Comparison of ENCODE assay signal across 27 mouse cellular contexts in the genomic region with DNA sequence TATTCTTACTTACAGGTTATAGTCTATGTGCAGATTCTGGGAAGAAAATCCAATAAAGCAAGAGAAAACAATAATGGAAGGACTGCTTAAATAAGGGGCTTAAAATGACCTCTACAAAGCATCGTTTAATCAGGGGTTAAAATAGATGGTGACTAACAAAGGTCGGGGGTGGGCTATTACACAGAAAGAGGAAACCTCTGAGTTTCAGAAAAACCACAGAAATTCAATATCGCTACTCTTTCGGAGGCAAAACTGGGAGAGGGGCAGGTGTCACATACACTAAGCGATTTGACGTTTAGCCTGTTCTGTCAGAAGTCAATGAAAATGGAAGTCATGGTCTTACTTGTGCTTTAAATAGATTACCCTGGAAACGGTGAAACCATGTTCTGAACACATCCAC.
"Had no signal": no experiment of that assay in that cellular context is flagged by ENCODE, and none has a peak within 500 bp of the region (broad histone marks: within the 10 kb centered on the region; RNA-seq: fewer than 3 reads in every experiment).

No protein-coding gene starts in this region.

- H3K27me3 ChIP-seq: heart, embryonic 12.5 days; hindbrain, embryonic 12.5 days; intestine, embryonic 15.5 days; limb, embryonic 13.5 days; limb, embryonic 15.5 days; liver, embryonic 12.5 days had no signal

- H3K4me1 ChIP-seq: heart, embryonic 10.5 days; heart, embryonic 12.5 days; hindbrain, embryonic 10.5 days; hindbrain, embryonic 12.5 days; intestine, embryonic 15.5 days; limb, embryonic 13.5 days; limb, embryonic 15.5 days; liver, embryonic 12.5 days had no signal

- H3K4me2 ChIP-seq: heart, embryonic 12.5 days; hindbrain, embryonic 12.5 days; hindbrain, embryonic 14.5 days; intestine, embryonic 15.5 days; limb, embryonic 13.5 days; limb, embryonic 15.5 days; liver, embryonic 12.5 days had no signal

- H3K36me3 ChIP-seq: heart, embryonic 10.5 days; heart, embryonic 12.5 days; hindbrain, embryonic 10.5 days; hindbrain, embryonic 12.5 days; intestine, embryonic 15.5 days; limb, embryonic 13.5 days; limb, embryonic 15.5 days; liver, embryonic 12.5 days had no signal

- ATAC-seq: hindbrain, embryonic 16.5 days; inflammation-experienced regulatory T-cells, adult 6 months; intestine, embryonic 15.5 days; intestine, postnatal 0 days; liver, embryonic 12.5 days had no signal

- H3K9me3 ChIP-seq: heart, embryonic 10.5 days; hindbrain, embryonic 12.5 days; intestine, embryonic 15.5 days; limb, embryonic 15.5 days had no signal

- H3K9ac ChIP-seq: heart, embryonic 12.5 days; hindbrain, embryonic 12.5 days; hindbrain, embryonic 14.5 days; intestine, embryonic 15.5 days; limb, embryonic 13.5 days; limb, embryonic 15.5 days; liver, embryonic 12.5 days had no signal

- H3K27ac ChIP-seq: gastrocnemius, adult 2 months; heart, embryonic 10.5 days; hindbrain, embryonic 10.5 days; hindbrain, embryonic 12.5 days; hindbrain, embryonic 14.5 days; intestine, embryonic 15.5 days; layer of hippocampus, adult 2 months; limb, embryonic 13.5 days; limb, embryonic 15.5 days; liver, embryonic 12.5 days had no signal

- DNase-seq: gastrocnemius, adult 2 months; gastrocnemius, postnatal 10 days; gastrocnemius, postnatal 25 days; heart, adult 18-20 months; heart, postnatal 10 days; heart, postnatal 4 days; kidney, adult 18-20 months; kidney, adult 8-10 months; kidney, postnatal 10 days; kidney, postnatal 25 days; kidney, postnatal 4 days; layer of hippocampus, adult 9-11 months; layer of hippocampus, postnatal 36 days; left cerebral cortex, postnatal 4 days had no signal

- H3K4me3 ChIP-seq: gastrocnemius, adult 2 months; heart, embryonic 10.5 days; heart, embryonic 12.5 days; hindbrain, embryonic 10.5 days; hindbrain, embryonic 12.5 days; intestine, embryonic 15.5 days; layer of hippocampus, adult 2 months; limb, embryonic 13.5 days; limb, embryonic 15.5 days; liver, embryonic 12.5 days had no signal
